Mouse (Mus musculus): ENCODE data around the gene Zfp821. TPM values are rescaled to one million over a fixed set of nuclear protein-coding genes. Genes with fewer than 3 reads are reported as not detected.

Gene Zfp821
- polyA plus RNA-seq, 2 experiments from 2014 or later = 5.1 to 5.5 TPM

Other genes with a start within 250 kb of the Zfp821 start
- gene Pmfbp1, start 211.5 kb upstream of the Zfp821 start, polyA plus RNA-seq (2017; shearing (Covaris generic)) = not detected
- 10 to 100 TPM in 1 of 2 experiments, 1 to 10 TPM in 1; 9.1 to 14.2 TPM for gene Dhx38, start 139.7 kb upstream of the Zfp821 start, polyA plus RNA-seq (2017; shearing (Covaris generic))
- 10 to 100 TPM; 16.5 to 17.9 TPM for gene Txnl4b, start 139.7 kb upstream of the Zfp821 start, polyA plus RNA-seq (2017; shearing (Covaris generic))
- not detected for gene Hp, start 126.4 kb upstream of the Zfp821 start, polyA plus RNA-seq (2017; shearing (Covaris generic))
- gene Dhodh, start 96.9 kb upstream of the Zfp821 start, polyA plus RNA-seq (2017; shearing (Covaris generic)) = 10 to 100 TPM; 29.0 to 32.3 TPM
- gene Pkd1l3, start 91.0 kb upstream of the Zfp821 start, polyA plus RNA-seq (2017; shearing (Covaris generic)) = 1 to 10 TPM in 1 of 2 experiments, under 1 TPM in 1; 0.32 to 1.6 TPM
- gene Ist1, start 12.3 kb upstream of the Zfp821 start, polyA plus RNA-seq (2017; shearing (Covaris generic)) = 100 to 1,000 TPM; 128 to 129 TPM
- 1 to 10 TPM; 2.2 to 2.8 TPM for gene Atxn1l, start 32.2 kb downstream of the Zfp821 start, polyA plus RNA-seq (2017; shearing (Covaris generic))
- 10 to 100 TPM; 28.9 to 29.2 TPM for gene Ap1g1, start 73.0 kb downstream of the Zfp821 start, polyA plus RNA-seq (2017; shearing (Covaris generic))
- 1 to 10 TPM; 1.0 to 1.3 TPM for gene Phlpp2, start 163.0 kb downstream of the Zfp821 start, polyA plus RNA-seq (2017; shearing (Covaris generic))

Measured in activated CD4-positive, CD25-positive, alpha-beta regulatory T cell, adult 4 months (primary cell).